Mouse (Mus musculus) central nervous system, embryonic 11.5 days (tissue): Measurements from ENCODE around the gene Lsr. TPM values are rescaled to one million over a fixed set of nuclear protein-coding genes. Genes with fewer than 3 reads are reported as not detected.

Experiments used
- polyA plus RNA-seq: library from polyadenylated mRNA; depleted of rRNA; stranded (reverse); fragments of >200 nt; gene quantifications from 2 replicates; pipeline ENCODE4 v1.2.3, GENCODE M21; 2012; rRNA removed

Gene Lsr
- polyA plus RNA-seq: 15.1 and 19.4 TPM in 2 replicates

GRCm38 (mm10) chr7:30973251-30973500 lies at the start of gene Lsr:
Gene Lsr, minus strand, starts transcription at chr7:30973464.

GRCm38 (mm10) chr7:30973501-30974289 lies 431 bp upstream of the Lsr start, which contains the start of gene Fam187b:
Gene Fam187b, plus strand, starts transcription at chr7:30973790.

DNA sequence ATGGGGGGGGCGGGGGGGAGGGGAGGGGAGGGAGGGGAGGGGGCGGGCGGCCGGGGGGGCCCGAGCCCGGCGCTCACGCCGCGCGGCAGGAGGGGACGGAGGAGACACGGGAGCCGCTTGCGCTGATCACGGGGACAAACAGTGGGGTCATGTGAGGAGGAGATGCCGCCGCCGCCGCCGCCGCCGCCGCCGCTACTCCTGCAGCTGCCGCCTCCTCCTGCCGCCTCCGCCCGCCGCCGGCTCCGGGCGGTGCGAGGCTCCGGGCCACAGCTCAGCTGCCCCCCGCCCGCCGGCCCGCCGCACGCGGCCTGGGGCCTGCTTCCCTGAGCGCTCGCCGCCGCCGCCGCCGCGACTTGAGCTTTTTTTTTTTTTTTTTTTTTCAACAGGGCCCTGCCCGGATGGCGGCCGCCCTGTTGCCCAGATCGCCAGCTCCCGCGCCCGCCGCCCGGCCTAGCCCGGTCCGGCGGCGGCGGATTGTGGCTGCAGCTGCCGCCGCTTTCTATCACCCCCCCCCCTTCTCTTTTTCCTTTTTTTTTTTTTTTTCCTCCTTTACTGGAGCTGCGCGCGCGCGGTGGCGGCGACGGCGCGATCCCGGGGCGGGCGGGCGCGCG lies 16.4 kb downstream of the Lsr start, which contains the start of gene Usf2:
TSS of gene Usf2 (minus strand) at position 48 of the 611 bp plus-strand sequence.

GRCm38 (mm10) chr7:30943909-30944635 lies 29.2 kb downstream of the Lsr start, which contains the start of gene Hamp:
Gene Hamp, minus strand, starts transcription at chr7:30944032.

GRCm38 (mm10) chr7:30924581-30924980 lies 48.7 kb downstream of the Lsr start, which contains the start of gene Hamp2:
Gene Hamp2, minus strand, starts transcription at chr7:30924681.

GRCm38 (mm10) chr7:30914732-30915131 lies 58.5 kb downstream of the Lsr start, which contains the start of gene Mag:
Gene Mag, minus strand, starts transcription at chr7:30914873.

Other genes with a start within 250 kb of the Lsr start
- gene Tmem147, start 243.9 kb downstream of the Lsr start, polyA plus RNA-seq: 66.3 and 120 TPM in 2 replicates
- gene Gapdhs, start 229.8 kb downstream of the Lsr start, polyA plus RNA-seq: 0.16 TPM in 1 of 2 replicates, not detected in the other
- 5.4 and 6.3 TPM in 2 replicates for gene Sbsn, start 222.0 kb downstream of the Lsr start, polyA plus RNA-seq
- gene Dmkn, start 209.7 kb downstream of the Lsr start, polyA plus RNA-seq: 0.06 and 0.15 TPM in 2 replicates
- gene Krtdap, start 185.6 kb downstream of the Lsr start, polyA plus RNA-seq: not detected in 2 replicates
- 0.05 and 0.21 TPM in 2 replicates for gene Ffar2, start 149.7 kb downstream of the Lsr start, polyA plus RNA-seq
- gene Ffar3, start 117.3 kb downstream of the Lsr start, polyA plus RNA-seq: 0.05 TPM in 1 of 2 replicates, not detected in the other
- 0.02 TPM in 1 of 2 replicates, not detected in the other for gene Ffar1, start 111.9 kb downstream of the Lsr start, polyA plus RNA-seq
- 0.01 and 0.05 TPM in 2 replicates for gene Cd22, start 93.1 kb downstream of the Lsr start, polyA plus RNA-seq
- 0.26 and 0.46 TPM in 2 replicates for gene Mag, start 58.6 kb downstream of the Lsr start, polyA plus RNA-seq
- gene Hamp2, start 48.8 kb downstream of the Lsr start, polyA plus RNA-seq: not detected in 2 replicates
- not detected in 2 replicates for gene Hamp, start 29.4 kb downstream of the Lsr start, polyA plus RNA-seq
- 97.2 and 156 TPM in 2 replicates for gene Usf2, start 16.7 kb downstream of the Lsr start, polyA plus RNA-seq
- gene Fam187b, start 326 bp upstream of the Lsr start, polyA plus RNA-seq: 0.60 and 0.68 TPM in 2 replicates
- 5.5 and 7.8 TPM in 2 replicates for gene Fxyd5, start 69.0 kb upstream of the Lsr start, polyA plus RNA-seq
- 5.0 and 10.5 TPM in 2 replicates for gene Fxyd7, start 78.0 kb upstream of the Lsr start, polyA plus RNA-seq
- 8.6 and 18.0 TPM in 2 replicates for gene Fxyd1, start 83.7 kb upstream of the Lsr start, polyA plus RNA-seq
- gene Lgi4, start 85.9 kb upstream of the Lsr start, polyA plus RNA-seq: 1.8 and 3.3 TPM in 2 replicates
- gene Fxyd3, start 103.2 kb upstream of the Lsr start, polyA plus RNA-seq: 0.89 and 4.8 TPM in 2 replicates
- gene Hpn, start 141.8 kb upstream of the Lsr start, polyA plus RNA-seq: 3.0 and 3.2 TPM in 2 replicates
- gene Scn1b, start 153.5 kb upstream of the Lsr start, polyA plus RNA-seq: 1.2 and 2.5 TPM in 2 replicates
- gene Gramd1a, start 182.4 kb upstream of the Lsr start, polyA plus RNA-seq: 209 and 271 TPM in 2 replicates